Mouse (Mus musculus): ENCODE results near the gene Cysrt1. TPM values are rescaled to one million over a fixed set of nuclear protein-coding genes. Genes with fewer than 3 reads are reported as not detected.

Gene Cysrt1
- polyA plus RNA-seq, 1 experiment: 120 TPM

DNA sequence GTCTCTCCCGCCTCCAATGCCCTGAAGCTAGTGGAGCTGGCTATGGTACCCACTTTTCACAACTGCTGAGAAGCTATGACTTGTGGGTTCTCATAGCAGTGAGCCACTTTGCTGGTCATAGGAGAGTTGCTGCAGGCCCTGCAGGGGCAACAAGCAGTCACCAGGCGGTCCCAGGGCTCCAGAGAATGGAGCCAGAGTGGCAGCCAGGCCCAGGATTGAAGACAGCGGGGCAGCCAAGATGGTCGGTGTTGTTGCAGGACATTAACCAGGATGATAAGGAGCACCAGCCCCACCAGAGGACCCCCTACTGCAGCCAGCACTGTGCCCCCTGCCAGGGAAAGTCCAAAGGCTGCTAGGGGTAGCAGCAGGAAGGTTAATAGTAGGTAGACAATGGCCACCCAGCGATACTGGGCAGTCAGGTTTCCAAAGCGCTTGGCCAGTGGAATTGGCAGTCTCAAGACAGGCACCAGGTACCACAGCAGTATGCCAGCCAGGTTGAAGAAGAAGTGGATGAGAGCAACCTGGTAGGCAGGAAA lies 13.2 kb downstream of the Cysrt1 start:
- H3K4me1 ChIP-seq (ENCODE audit: control insufficient read depth, insufficient read depth, low read length): peaks cover 12% of the 10 kb centered on the region
- 67% methylated on average over 6 of the region's 6 CpGs for WGBS
- DNase-seq: no peak
- TF ChIP-seq POLR2A (IDR thresholded peaks at IDR 0.05; ENCODE audit: borderline replicate concordance, extremely low read depth, low read depth, low read length): no peak
- TF ChIP-seq CTCF (IDR thresholded peaks at IDR 0.05; ENCODE audit: insufficient read depth, low read length): no peak
- no peak overlapping the region for H3K4me3 ChIP-seq (replicated peaks; ENCODE audit: extremely low read depth, low read depth, low read length)

GRCm38 (mm10) chr2:25228431-25228889 lies 13.8 kb downstream of the Cysrt1 start:
- 0 out of 2 replicates have a peak, but pooled peaks have one; percentile 15 for TF ChIP-seq POLR2A (IDR thresholded peaks at IDR 0.05; ENCODE audit: borderline replicate concordance, extremely low read depth, low read depth, low read length)
- peak; percentile 95 for TF ChIP-seq CTCF (IDR thresholded peaks at IDR 0.05; ENCODE audit: insufficient read depth, low read length)
- peak; percentile 82 for DNase-seq

DNA sequence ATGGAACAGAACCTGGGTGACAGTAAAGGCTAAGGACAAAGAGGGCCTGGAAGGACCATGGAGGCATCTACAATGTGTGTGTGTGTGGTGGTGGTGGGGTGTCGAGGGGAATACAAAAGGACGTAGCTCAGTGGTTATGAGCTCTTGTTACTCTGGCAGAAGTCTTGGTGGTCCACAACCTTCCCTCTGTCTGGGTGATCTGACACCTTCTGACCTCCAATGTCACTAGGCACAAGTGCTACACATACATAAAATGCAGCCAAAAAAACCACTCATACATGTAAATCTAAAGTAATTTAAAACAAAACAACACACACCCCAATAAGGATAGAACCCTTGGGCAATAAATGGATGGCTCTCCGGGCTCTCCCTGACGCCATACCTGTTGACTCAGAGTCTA lies 14.8 kb downstream of the Cysrt1 start:
- no peak for DNase-seq
- Histone ChIP-seq H3K4me3 (replicated peaks; ENCODE audit: extremely low read depth, low read depth, low read length) (no peak overlapping the region), H3K4me1 (ENCODE audit: control insufficient read depth, insufficient read depth, low read length) (peaks cover 15% of the 10 kb centered on the region)
- no peak for TF ChIP-seq POLR2A (IDR thresholded peaks at IDR 0.05; ENCODE audit: borderline replicate concordance, extremely low read depth, low read depth, low read length)
- TF ChIP-seq CTCF (IDR thresholded peaks at IDR 0.05; ENCODE audit: insufficient read depth, low read length): no peak
- WGBS: 96% methylated on average over 4 of the region's 4 CpGs

More at GRCm38 (mm10) chr2:25228431-25228889, 13.8 kb downstream of the Cysrt1 start:
- WGBS: under 1% methylated on average over 7 of the region's 7 CpGs
- H3K4me1 ChIP-seq (ENCODE audit: control insufficient read depth, insufficient read depth, low read length): peaks cover 15% of the 10 kb centered on the region
- peak overlapping the region; percentile 45 for H3K4me3 ChIP-seq (replicated peaks; ENCODE audit: extremely low read depth, low read depth, low read length)

DNA sequence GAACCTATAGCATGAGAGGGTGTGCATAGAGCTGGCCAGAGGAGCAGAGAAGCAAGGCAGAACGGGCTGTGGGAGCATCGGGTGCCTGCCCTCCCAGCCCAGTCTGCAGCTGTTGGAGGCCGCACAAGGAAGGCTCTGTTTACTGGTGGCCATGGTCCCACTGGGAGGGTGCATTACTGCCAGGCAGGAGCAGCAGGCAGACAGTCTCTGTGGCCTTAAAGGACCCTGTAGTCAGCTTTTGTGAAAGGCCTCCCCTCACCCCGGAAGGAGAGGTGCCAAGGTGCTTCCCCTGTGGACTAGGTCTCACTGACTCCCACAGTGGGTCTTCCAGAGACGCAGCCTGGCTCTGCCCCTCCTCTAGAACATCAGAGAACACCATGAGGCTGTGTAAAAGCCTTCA lies 15.4 kb downstream of the Cysrt1 start:
- Histone ChIP-seq H3K4me1 (ENCODE audit: control insufficient read depth, insufficient read depth, low read length) (peaks cover 15% of the 10 kb centered on the region), H3K4me3 (replicated peaks; ENCODE audit: extremely low read depth, low read depth, low read length) (no peak overlapping the region)
- TF ChIP-seq POLR2A (IDR thresholded peaks at IDR 0.05; ENCODE audit: borderline replicate concordance, extremely low read depth, low read depth, low read length): no peak
- TF ChIP-seq CTCF (IDR thresholded peaks at IDR 0.05; ENCODE audit: insufficient read depth, low read length): no peak
- 73% methylated on average over 5 of the region's 5 CpGs for WGBS
- DNase-seq: no peak

- no peak for DNase-seq
- 71% methylated on average over 8 of the region's 8 CpGs for WGBS
- no peak overlapping the region for H3K4me3 ChIP-seq (replicated peaks; ENCODE audit: extremely low read depth, low read depth, low read length)
- H3K4me1 ChIP-seq (ENCODE audit: control insufficient read depth, insufficient read depth, low read length): peaks cover 15% of the 10 kb centered on the region
- TF ChIP-seq CTCF (IDR thresholded peaks at IDR 0.05; ENCODE audit: insufficient read depth, low read length) (no peak), POLR2A (IDR thresholded peaks at IDR 0.05; ENCODE audit: borderline replicate concordance, extremely low read depth, low read depth, low read length) (no peak)
These were observed 16.4 kb downstream of the Cysrt1 start for GRCm38 (mm10) chr2:25225811-25226379.

GRCm38 (mm10) chr2:25224766-25225752 lies 17.2 kb downstream of the Cysrt1 start:
- H3K4me3 ChIP-seq (replicated peaks; ENCODE audit: extremely low read depth, low read depth, low read length): peak overlapping the region; percentile 85

DNA sequence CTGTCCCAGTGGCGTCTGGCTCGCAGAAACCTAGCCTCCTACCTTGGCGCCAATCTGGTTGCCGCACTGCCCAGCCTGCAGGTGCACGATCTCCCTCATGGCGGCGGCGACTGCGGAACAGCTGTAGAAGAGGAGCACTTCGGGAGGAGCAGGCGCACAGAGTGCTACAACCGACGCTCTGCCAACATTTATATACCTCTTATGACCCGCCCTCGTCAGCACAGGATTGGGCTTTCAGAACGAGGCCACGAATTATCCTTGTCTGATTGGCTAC lies 17.8 kb downstream of the Cysrt1 start, which contains the start of gene Tubb4b:
Gene Tubb4b (minus strand): TSS at position 211 of the 274 bp plus-strand sequence.
- peak within 1 kb of the TSS; percentile 91 for H3K4me3 ChIP-seq (replicated peaks; ENCODE audit: extremely low read depth, low read depth, low read length)
- peaks cover 15% of the 10 kb centered on the region for H3K4me1 ChIP-seq (ENCODE audit: control insufficient read depth, insufficient read depth, low read length)
- no peak for DNase-seq
- whole genome bisulfite sequencing: under 1% methylated on average over 17 of the region's 17 CpGs
- TF ChIP-seq CTCF (IDR thresholded peaks at IDR 0.05; ENCODE audit: insufficient read depth, low read length) (no peak), POLR2A (IDR thresholded peaks at IDR 0.05; ENCODE audit: borderline replicate concordance, extremely low read depth, low read depth, low read length) (peak; percentile 99)

More at GRCm38 (mm10) chr2:25224766-25225752, 17.2 kb downstream of the Cysrt1 start:
- peaks cover 15% of the 10 kb centered on the region for H3K4me1 ChIP-seq (ENCODE audit: control insufficient read depth, insufficient read depth, low read length)
- TF ChIP-seq CTCF (IDR thresholded peaks at IDR 0.05; ENCODE audit: insufficient read depth, low read length): no peak
- peak; percentile 88; the same call in 1 of the 2 replicates for TF ChIP-seq POLR2A (IDR thresholded peaks at IDR 0.05; ENCODE audit: borderline replicate concordance, extremely low read depth, low read depth, low read length)
- WGBS: 2% methylated on average over 41 of the region's 41 CpGs
- peak; percentile 94 for DNase-seq

DNA sequence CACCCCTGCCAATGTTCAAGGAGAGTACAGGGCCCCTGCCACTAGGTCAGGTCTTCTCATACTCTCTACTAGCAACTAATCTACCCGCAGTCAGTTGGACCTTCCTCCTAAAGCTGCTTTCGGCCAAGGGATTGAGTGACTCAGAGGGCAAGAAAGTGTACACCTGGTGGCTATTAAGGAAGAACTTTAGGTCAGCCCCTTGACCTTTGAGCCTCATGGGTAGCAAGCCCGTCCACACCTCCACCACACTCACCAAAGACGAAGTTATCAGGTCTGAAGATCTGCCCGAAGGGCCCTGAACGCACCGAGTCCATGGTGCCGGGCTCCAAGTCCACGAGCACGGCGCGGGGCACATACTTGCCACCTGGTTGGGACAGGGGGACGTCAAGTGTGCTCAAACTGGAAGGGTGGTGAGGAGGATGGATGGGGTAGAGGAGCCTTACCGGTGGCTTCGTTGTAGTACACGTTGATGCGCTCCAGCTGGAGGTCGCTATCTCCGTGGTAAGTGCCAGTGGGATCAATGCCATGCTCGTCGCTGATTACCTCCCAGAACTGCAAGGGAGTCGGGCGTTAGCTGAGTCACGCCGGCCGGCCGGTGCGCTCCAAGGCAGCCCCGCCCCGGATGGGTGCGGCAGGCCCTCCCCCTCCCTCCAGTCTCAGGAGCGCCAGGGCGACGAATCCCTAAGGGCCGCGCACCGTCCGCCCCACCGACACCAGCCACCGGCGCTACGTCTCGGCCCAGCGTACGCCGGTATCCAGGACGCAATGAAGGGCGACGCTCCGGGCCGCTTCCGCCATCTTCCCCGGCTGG lies 18.4 kb downstream of the Cysrt1 start:
- TF ChIP-seq POLR2A (IDR thresholded peaks at IDR 0.05; ENCODE audit: borderline replicate concordance, extremely low read depth, low read depth, low read length) (peak; percentile 25; the same call in 1 of the 2 replicates), CTCF (IDR thresholded peaks at IDR 0.05; ENCODE audit: insufficient read depth, low read length) (no peak)
- H3K4me3 ChIP-seq (replicated peaks; ENCODE audit: extremely low read depth, low read depth, low read length): peak overlapping the region; percentile 91
- peaks cover 14% of the 10 kb centered on the region for H3K4me1 ChIP-seq (ENCODE audit: control insufficient read depth, insufficient read depth, low read length)
- DNase-seq: peak; percentile 79
- 1% methylated on average over 51 of the region's 53 CpGs for WGBS

Measured in lung, adult 2 months (tissue).